Mouse (Mus musculus): ENCODE results near the gene Morc1. TPM values are rescaled to one million over a fixed set of nuclear protein-coding genes. Genes with fewer than 3 reads are reported as not detected.

Gene Morc1
- polyA plus RNA-seq, 1 experiment from 2014 or later = not detected

GRCm38 (mm10) chr16:48574499-48574898 is 143.5 kb downstream of the Morc1 start:
- no peaks in the 10 kb centered on the region for H3K36me3 ChIP-seq (replicated peaks; ENCODE audit: insufficient read depth, low read length)
- H3K9ac ChIP-seq (replicated peaks) = no peak overlapping the region
- no peaks in the 10 kb centered on the region for H3K4me1 ChIP-seq (ENCODE audit: insufficient read depth)
- H3K9me3 ChIP-seq (ENCODE audit: low read length) = no peaks in the 10 kb centered on the region
- no peak overlapping the region for H3K4me3 ChIP-seq (ENCODE audit: low read depth, low read length)
- 57% methylated on average over 3 of the region's 3 CpGs for WGBS (ENCODE audit: insufficient replicate concordance)
- no peak for ATAC-seq
- TF ChIP-seq CTCF (IDR thresholded peaks at IDR 0.05; ENCODE audit: low read depth) = no peak
- TF ChIP-seq EP300 (IDR thresholded peaks at IDR 0.05; ENCODE audit: low read depth) = no peak
- no peaks in the 10 kb centered on the region for H3K27me3 ChIP-seq (ENCODE audit: insufficient read depth, low read length)
- DNase-seq = no peak
- H3K4me2 ChIP-seq (ENCODE audit: low read depth, low read length) = no peak overlapping the region
- H3K27ac ChIP-seq (ENCODE audit: low read depth) = no peak overlapping the region

GRCm38 (mm10) chr16:48585369-48585768 is 154.3 kb downstream of the Morc1 start:
- Histone ChIP-seq H3K27ac (ENCODE audit: low read depth) (no peak overlapping the region), H3K9ac (replicated peaks) (no peak overlapping the region), H3K4me1 (ENCODE audit: insufficient read depth) (no peaks in the 10 kb centered on the region), H3K27me3 (ENCODE audit: insufficient read depth, low read length) (no peaks in the 10 kb centered on the region), H3K9me3 (ENCODE audit: low read length) (no peaks in the 10 kb centered on the region), H3K36me3 (replicated peaks; ENCODE audit: insufficient read depth, low read length) (no peaks in the 10 kb centered on the region), H3K4me3 (ENCODE audit: low read depth, low read length) (no peak overlapping the region), H3K4me2 (ENCODE audit: low read depth, low read length) (no peak overlapping the region)
- TF ChIP-seq EP300 (IDR thresholded peaks at IDR 0.05; ENCODE audit: low read depth) (no peak), CTCF (IDR thresholded peaks at IDR 0.05; ENCODE audit: low read depth) (no peak)
- ATAC-seq (no peak), DNase-seq (no peak)
- WGBS (ENCODE audit: insufficient replicate concordance) = 37% methylated on average over 6 of the region's 6 CpGs

- 59% methylated on average over 5 of the region's 5 CpGs for WGBS (ENCODE audit: insufficient replicate concordance)
- DNase-seq = no peak
- Histone ChIP-seq H3K4me2 (ENCODE audit: low read depth, low read length) (no peak overlapping the region), H3K36me3 (replicated peaks; ENCODE audit: insufficient read depth, low read length) (no peaks in the 10 kb centered on the region), H3K27ac (ENCODE audit: low read depth) (no peak overlapping the region), H3K9me3 (ENCODE audit: low read length) (no peaks in the 10 kb centered on the region), H3K27me3 (ENCODE audit: insufficient read depth, low read length) (no peaks in the 10 kb centered on the region), H3K9ac (replicated peaks) (no peak overlapping the region), H3K4me3 (ENCODE audit: low read depth, low read length) (no peak overlapping the region), H3K4me1 (ENCODE audit: insufficient read depth) (no peaks in the 10 kb centered on the region)
- no peak for TF ChIP-seq EP300 (IDR thresholded peaks at IDR 0.05; ENCODE audit: low read depth)
- no peak for TF ChIP-seq CTCF (IDR thresholded peaks at IDR 0.05; ENCODE audit: low read depth)
- ATAC-seq = no peak
Observed at GRCm38 (mm10) chr16:48594457-48594856, 163.4 kb downstream of the Morc1 start.

DNA sequence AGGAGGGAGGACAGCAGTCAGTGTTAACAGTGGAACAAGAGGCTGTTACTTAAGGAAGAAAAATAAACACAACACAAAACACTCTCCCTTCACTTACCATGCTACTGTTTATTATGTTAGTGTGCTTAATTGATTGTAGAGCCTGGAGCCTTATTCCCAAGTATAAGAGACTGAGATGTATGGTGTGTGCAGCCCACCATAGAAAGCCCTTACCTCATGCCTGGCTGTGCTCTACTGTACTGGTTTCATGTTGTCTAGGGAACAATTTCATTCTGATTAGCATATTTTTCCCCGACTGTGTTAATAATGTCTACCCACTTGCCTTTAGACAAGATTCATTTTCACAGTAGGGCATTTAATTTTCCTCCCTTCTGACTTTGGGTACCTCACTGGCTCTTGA is 164.2 kb downstream of the Morc1 start:
- 69% methylated on average over 1 of the region's 1 CpGs for WGBS (ENCODE audit: insufficient replicate concordance)
- no peak overlapping the region for H3K4me2 ChIP-seq (ENCODE audit: low read depth, low read length)
- no peaks in the 10 kb centered on the region for H3K9me3 ChIP-seq (ENCODE audit: low read length)
- DNase-seq (no peak), ATAC-seq (no peak)
- no peak overlapping the region for H3K4me3 ChIP-seq (ENCODE audit: low read depth, low read length)
- no peak overlapping the region for H3K27ac ChIP-seq (ENCODE audit: low read depth)
- no peaks in the 10 kb centered on the region for H3K27me3 ChIP-seq (ENCODE audit: insufficient read depth, low read length)
- H3K9ac ChIP-seq (replicated peaks) = no peak overlapping the region
- no peaks in the 10 kb centered on the region for H3K4me1 ChIP-seq (ENCODE audit: insufficient read depth)
- no peaks in the 10 kb centered on the region for H3K36me3 ChIP-seq (replicated peaks; ENCODE audit: insufficient read depth, low read length)
- TF ChIP-seq EP300 (IDR thresholded peaks at IDR 0.05; ENCODE audit: low read depth) = no peak
- TF ChIP-seq CTCF (IDR thresholded peaks at IDR 0.05; ENCODE audit: low read depth) = no peak

- TF ChIP-seq EP300 (IDR thresholded peaks at IDR 0.05; ENCODE audit: low read depth) (no peak), CTCF (IDR thresholded peaks at IDR 0.05; ENCODE audit: low read depth) (no peak)
Observed at GRCm38 (mm10) chr16:48603735-48604211, 172.7 kb downstream of the Morc1 start.

GRCm38 (mm10) chr16:48606476-48607038 is 175.5 kb downstream of the Morc1 start:
- no peak for TF ChIP-seq CTCF (IDR thresholded peaks at IDR 0.05; ENCODE audit: low read depth)
- no peak for TF ChIP-seq EP300 (IDR thresholded peaks at IDR 0.05; ENCODE audit: low read depth)
- H3K4me1 ChIP-seq (ENCODE audit: insufficient read depth) = no peaks in the 10 kb centered on the region
- H3K4me2 ChIP-seq (ENCODE audit: low read depth, low read length) = no peak overlapping the region
- WGBS (ENCODE audit: insufficient replicate concordance) = 53% methylated on average over 4 of the region's 4 CpGs
- H3K36me3 ChIP-seq (replicated peaks; ENCODE audit: insufficient read depth, low read length) = no peaks in the 10 kb centered on the region
- ATAC-seq (no peak), DNase-seq (no peak)
- H3K4me3 ChIP-seq (ENCODE audit: low read depth, low read length) = no peak overlapping the region
- no peak overlapping the region for H3K9ac ChIP-seq (replicated peaks)
- H3K27me3 ChIP-seq (ENCODE audit: insufficient read depth, low read length) = no peaks in the 10 kb centered on the region
- H3K9me3 ChIP-seq (ENCODE audit: low read length) = no peaks in the 10 kb centered on the region
- H3K27ac ChIP-seq (ENCODE audit: low read depth) = no peak overlapping the region

More at GRCm38 (mm10) chr16:48603735-48604211, 172.7 kb downstream of the Morc1 start:
- H3K27ac ChIP-seq (ENCODE audit: low read depth) = no peak overlapping the region
- H3K4me1 ChIP-seq (ENCODE audit: insufficient read depth) = no peaks in the 10 kb centered on the region
- ATAC-seq (no peak), DNase-seq (no peak)
- H3K27me3 ChIP-seq (ENCODE audit: insufficient read depth, low read length) = no peaks in the 10 kb centered on the region
- no peak overlapping the region for H3K4me2 ChIP-seq (ENCODE audit: low read depth, low read length)
- H3K9ac ChIP-seq (replicated peaks) = no peak overlapping the region
- H3K36me3 ChIP-seq (replicated peaks; ENCODE audit: insufficient read depth, low read length) = no peaks in the 10 kb centered on the region
- no peak overlapping the region for H3K4me3 ChIP-seq (ENCODE audit: low read depth, low read length)
- H3K9me3 ChIP-seq (ENCODE audit: low read length) = no peaks in the 10 kb centered on the region
- 62% methylated on average over 2 of the region's 2 CpGs for WGBS (ENCODE audit: insufficient replicate concordance)
